Mouse (Mus musculus) lung, postnatal 4 days (tissue): ENCODE data around the gene Pih1d3.

Source experiments
- DNase-seq, 2 experiments: peaks; one replicate each; pipeline ENCODE4 v3.0.0; 2021

The Pih1d3 gene

DNA sequence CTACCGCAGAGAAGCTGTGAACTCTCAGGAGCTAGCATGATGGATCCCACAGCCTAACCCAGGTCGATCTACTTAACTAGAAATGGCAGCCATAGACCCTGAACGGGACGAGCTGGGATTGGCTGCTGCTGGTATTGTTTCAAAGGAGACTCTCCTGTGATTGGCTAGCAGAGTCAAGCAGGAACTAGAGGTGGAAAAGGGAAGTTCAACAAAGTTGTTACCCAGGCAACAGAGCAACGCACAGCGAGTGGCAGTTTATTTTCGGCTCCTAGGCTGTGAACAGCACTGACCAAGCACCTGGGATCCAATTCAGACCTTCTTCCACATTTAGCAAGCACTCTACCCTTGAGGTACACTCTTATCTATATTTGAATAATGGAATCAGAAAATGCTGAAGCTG is at the start of gene Pih1d3, which contains the start of gene 4931428L18Rik:
Pih1d3 (plus strand) TSS at position 275 of the 400 bp plus-strand sequence.
4931428L18Rik (minus strand) TSS at position 121 of the 400 bp plus-strand sequence.
- DNase-seq: no peak

DNA sequence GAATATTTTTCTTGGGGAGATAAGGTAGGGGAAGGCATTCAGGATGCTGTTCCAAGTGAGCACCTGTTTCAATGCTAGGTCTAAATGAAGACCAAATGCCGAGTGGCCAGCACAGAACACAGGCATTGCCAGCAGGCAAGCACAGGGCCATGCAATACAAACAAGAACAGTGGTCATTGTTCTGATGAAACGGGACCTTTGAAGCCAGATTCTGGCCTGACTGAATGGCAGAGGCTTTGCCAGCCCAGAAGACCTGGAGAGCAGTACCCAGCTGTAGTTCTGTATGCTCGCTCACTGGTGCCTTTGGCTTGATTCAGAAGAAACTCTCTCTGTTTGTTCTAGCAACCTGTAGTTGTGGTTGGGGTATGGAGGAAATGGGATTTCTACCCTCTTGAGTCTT is 47.2 kb upstream of the Pih1d3 start:
- DNase-seq: no peak

DNA sequence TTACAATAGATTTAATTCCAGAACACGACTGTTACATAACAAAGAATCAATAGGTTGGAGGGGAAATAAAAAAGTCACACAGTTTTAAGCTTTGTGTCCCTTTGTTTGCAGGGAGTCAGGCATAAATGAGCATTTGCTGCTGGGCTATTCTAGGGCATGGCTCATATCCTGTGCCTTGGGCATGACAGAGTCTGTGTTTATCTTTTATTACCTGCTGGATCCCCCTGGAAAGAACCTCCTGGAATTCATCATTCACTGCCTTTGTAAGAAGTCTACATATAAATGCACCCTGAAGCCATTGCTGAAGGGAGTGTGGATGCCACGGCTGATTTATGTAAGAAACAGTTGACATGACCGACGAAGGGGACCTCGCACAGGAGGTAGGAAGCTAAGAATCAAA is 46.5 kb upstream of the Pih1d3 start, which contains the start of gene Lgsn:
Lgsn (plus strand) TSS at position 301 of the 400 bp plus-strand sequence.
- DNase-seq: no peak

DNA sequence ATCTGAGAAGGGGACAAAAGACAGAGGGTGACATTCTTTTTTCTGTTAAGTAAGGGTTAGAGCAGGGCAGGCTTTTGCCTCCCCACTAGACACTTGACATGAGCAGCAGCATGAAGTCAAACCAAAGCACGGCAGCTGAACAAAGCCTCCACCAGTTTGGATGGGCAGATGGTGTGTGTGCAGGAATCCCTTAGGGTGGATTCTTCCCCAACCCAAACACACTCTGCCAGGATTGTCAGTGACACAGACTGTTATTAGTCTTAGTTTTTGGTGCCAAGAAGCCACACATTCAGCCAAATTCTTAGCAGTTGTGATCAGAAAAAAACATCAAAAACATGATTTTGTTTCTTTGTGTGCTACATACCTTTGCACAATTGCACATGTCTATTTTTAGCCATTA is 44.4 kb upstream of the Pih1d3 start:
- no peak for DNase-seq

DNA sequence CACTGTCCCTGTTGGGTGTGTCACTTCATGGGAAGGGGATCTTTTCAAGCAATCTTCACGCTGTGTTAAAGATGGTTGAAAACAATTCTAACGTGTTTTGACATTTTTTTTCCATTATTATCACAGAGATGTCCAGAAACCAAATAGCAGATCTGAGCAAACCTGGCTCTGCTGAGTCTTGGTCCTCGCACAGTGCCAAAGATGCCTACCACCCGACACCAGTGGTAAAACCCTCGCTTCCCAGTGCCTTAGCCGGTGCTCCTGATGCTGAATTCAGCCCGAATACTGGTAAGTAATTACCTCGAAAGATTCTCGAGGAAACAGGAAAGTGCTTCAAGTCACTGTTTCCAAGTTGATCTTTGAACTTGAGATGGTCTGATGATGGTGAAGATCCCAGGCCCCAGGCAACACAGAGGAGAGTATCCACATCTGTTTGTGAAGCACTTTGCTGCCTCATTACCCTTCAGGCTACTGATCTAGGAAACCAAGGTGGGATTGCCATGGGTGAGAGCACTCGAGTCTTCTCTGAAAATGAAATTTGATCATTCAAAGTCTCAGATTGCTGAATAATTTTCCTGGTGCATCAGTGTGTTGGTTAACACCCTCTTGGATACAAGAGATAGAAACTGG is 32.3 kb upstream of the Pih1d3 start:
- no peak for DNase-seq

DNA sequence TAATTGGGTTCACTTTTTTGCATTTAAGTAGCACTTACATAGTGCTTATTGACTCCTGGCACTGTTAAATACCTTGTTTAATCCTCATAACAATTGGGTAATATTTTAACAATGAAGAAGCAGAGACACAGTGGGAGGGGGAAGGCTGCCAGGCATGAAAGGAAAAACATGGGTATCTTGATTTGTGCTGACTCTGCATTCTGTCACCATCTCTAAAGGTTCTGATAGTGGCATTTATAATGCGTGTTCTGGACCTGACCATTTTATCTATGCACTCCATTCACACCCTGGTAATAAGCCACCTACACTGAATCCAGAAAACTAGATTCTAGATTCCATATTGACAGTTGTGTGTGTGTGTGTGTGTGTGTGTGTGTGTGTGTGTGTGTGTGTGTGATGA is 27.0 kb upstream of the Pih1d3 start:
- no peak for DNase-seq

DNA sequence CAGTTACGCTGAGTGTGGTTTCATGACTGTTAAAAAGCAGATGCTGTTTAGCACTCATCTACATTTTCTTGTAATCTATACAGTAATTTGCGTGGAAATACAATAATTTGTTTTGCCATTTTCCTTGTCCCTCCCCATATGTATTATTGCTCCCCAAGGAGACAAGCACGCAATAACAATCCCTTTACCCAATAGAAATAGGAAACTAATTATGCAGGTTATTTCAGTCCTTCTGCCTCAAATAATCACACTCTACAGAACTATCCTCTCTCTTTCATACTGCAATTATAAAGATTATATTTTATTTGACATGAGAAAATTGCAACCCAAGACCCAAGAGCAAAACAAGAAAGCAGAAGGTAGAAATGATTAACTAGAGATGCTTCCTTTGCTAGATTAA is 25.7 kb upstream of the Pih1d3 start:
- no peak for DNase-seq

DNA sequence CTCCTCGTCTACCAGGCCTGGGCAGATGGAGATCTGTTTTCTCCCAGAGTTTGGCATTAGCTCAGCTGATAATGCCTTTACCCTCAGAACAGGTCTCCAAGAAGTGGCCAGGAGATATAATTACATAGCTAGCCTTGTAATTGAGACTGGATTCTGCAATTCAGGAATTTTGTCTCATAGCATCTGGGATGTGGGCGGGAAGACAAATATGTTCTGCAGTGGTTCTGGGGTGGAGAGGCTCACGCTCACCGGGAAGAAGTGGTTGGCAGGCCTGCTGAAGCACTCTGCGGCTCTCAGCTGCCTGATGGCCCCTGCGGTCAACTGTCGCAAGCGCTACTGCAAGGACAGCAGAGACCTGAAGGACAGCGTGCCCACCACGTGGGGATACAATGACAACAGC is 18.9 kb upstream of the Pih1d3 start:
- no peak for DNase-seq

DNA sequence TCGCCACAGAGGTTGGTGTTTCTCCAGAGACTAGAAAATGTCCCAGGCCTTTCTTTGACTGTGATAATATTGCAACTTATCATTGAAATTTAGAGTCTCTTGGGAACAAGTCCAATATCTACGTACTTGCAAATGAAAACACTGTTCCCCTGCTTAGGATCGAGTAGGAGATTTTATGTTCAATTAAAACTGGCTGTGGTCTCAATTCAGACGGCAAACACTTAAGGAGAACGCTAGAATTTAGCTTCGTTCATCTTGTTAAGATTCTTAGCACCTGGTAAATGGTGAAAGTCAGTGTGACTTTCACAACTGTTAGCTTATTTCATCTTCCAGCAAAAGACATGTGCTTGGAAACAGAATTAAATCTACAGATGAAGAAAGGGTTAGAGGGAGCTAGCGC is 17.3 kb upstream of the Pih1d3 start:
- no peak for DNase-seq

DNA sequence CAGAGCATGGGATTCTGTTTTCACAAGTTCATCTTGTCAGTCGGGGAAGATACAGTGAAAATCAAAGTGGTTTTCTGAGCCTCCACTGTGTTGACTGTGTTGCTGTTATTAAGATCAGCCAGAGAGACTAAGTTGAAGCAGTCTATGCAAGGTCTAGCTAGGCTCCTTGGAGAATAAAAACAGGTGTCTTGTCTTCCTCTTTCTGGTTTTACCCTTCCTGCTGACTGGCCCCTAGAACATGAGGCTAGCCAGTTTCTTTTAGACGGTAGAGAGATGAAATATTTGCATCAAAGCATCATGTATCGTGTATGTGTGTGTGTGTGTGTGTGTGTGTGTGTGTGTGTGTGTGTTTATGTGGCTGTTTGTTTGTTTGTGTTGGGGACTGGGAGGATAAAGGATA is 16.9 kb upstream of the Pih1d3 start:
- DNase-seq: no peak

DNA sequence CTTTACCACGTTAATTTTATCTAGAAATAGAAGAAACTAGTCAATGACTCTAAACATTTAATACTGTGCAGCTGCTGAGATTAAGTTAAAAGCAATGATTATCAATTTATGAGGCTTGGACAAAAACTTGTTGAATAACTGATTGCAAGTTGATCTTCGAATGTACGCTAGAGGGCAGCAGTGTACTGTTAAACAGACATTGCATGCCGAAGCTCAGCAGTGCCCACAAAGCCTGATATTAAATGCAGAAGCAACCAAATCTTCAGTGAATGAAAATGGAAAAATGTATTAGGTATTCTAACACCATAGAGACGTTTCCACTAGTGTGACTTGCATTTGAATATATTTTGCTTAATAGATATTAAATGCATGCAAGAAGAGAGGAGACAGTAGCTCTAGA is 12.5 kb upstream of the Pih1d3 start:
- DNase-seq: peak in 1 of 2 experiments; percentile 27

DNA sequence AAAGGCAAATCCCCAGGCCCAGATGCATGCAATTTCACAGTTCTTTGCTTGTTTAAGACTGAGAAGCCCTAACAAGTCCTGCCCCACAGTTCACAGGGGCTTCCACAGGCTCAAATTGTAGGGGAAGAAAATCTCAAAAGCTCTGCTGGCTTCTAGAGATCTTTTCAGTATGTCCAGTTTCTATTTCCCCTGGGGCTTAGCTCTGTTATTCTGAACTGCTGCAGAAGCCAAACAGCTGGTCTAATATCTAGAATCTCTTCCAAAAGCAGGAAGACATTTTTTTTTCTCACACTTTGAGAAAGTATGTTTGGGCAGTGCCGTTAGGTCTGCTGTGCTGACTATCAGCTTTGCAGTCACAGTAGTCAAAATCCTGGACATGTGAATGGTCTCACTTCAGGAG is 7.8 kb upstream of the Pih1d3 start:
- DNase-seq: no peak

DNA sequence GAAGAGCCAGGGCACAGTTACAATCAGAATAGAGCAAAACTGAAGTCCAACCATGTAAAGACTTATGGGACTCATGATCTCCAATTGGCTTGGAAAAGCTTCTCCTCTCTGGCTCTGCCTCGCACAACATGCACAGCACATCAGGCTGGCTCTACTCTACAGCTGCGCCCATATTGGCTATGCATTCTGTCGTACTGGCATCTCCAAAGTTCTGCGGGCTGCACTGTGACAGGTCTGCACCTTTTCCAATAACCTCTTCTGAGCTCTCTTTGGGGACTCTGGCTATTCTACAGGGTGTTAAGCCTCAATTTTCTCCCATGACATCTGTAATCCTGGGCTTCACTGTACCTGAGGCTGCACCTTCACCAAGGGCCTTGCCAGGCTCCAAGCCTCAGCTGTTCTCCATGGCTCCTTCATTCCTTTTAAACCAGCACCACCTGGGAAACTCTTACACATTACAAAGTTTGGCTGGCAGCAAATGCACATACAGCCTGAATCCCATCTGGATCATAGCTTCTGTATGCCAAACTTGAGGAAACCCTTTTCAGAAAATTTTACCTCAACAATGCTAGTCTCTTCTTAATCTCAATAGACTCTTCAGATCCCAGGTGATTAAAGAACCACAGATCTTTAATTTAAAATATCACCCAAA is 1.9 kb upstream of the Pih1d3 start:
- DNase-seq: no peak

DNA sequence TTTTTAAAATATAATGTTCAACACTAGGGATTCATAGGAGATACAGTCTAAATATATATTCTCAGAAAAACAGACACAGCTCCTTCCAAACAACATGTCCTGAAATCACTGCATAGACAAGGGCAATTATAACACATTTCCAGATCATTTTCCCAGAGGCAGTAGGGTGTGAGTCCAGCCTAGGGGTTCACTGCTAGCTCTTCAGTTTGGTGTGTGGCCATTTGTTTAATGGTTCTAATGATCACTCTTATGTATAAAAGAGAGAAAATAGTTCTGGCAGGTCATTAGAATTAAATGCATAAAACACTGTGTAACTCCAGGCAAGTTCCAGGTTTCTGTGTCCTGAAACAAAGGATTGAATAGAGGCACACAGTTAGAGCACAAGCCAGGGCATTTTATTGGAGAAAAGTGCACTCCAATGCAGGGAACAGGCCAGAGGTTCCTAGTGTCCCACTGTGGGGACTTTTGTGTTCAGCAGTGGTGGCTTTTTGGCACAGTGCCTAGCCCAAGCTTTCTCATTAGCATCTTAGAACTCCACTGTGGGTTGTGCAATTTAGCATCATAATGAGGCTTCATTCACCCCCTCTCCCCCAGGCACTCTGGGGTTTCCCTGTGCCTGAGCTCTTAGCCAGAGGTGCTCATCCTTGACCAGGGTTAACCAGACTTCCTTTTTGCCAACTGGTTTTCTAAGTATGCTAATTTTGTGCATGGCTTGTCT is 10.8 kb downstream of the Pih1d3 start:
- no peak for DNase-seq

DNA sequence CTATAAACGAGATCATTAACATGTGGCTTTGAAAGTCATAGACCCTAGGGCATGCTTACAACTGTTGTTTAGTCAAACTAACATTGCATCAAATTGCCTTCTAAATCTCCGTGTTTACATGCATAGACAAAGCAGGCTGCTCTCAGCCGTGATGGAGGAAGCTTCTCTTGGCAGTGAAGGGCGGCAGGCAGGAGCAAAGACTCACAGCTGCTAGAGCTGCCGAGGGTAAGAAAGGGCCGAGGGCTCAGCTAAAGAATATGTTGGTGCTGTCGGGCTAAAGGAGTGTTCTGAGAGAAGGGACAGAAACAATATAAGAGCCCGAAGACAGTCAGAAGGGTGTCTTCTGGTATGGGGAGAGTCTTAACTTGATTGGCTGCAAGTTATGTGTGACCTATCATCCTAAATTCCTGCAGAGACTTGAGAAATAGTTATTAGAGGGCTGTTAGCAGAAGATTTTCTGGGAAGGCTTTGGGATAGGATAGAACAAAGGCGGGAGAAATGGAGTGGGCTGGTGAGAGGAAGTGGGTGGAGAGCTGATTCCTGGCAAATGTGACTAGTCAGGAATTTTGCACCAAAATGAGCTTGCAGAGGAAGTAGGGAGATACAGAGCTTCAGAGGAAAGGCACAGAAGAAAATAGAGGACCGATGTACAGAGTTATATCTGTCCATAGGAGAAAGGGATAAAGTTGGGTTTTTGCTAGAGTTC is 37.7 kb downstream of the Pih1d3 start:
- DNase-seq: no peak
